In genomic region chr17:12942459-12943162, GRCm38 (mm10) we compare ENCODE assay signal across 29 mouse cellular contexts. TPM values are rescaled to one million over a fixed set of nuclear protein-coding genes. Genes with fewer than 3 reads are reported as not detected.
DNase-seq lines count a peak whose midpoint lies in the region; ATAC-seq and TF ChIP-seq lines count a peak whose summit lies in the region.
"Had no signal": no experiment of that assay in that cellular context is flagged by ENCODE, and none has a peak within 500 bp of the region (broad histone marks: within the 10 kb centered on the region; RNA-seq: fewer than 3 reads in every experiment).

No protein-coding gene starts in this region.

- no peak overlapping the region for H3K27ac ChIP-seq in heart, embryonic 12.5 days (ENCODE audit: poor library complexity, severe bottlenecking)
- H3K27ac ChIP-seq in testis, adult 2 months (ENCODE audit: control insufficient read depth, insufficient read depth, low read depth, low read length) = peak overlapping the region; percentile 80
- 0 out of 2 replicates have a peak overlapping the region, but pooled peaks have one; percentile 3 for H3K27ac ChIP-seq in small intestine, adult 2 months (ENCODE audit: insufficient read depth, low read depth, low read length)
- H3K27ac ChIP-seq: embryonic facial prominence, embryonic 10.5 days; embryonic facial prominence, embryonic 13.5 days; forebrain, embryonic 12.5 days; forebrain, embryonic 15.5 days; heart, adult 2 months; heart, embryonic 15.5 days; hindbrain, embryonic 14.5 days had no signal

- no peak overlapping the region for H3K9ac ChIP-seq in heart, embryonic 12.5 days
- H3K9ac ChIP-seq: embryonic facial prominence, embryonic 13.5 days; forebrain, embryonic 12.5 days; forebrain, embryonic 15.5 days; heart, embryonic 15.5 days; hindbrain, embryonic 14.5 days had no signal

- no peaks in the 10 kb centered on the region for H3K9me3 ChIP-seq in heart, embryonic 12.5 days (replicated peaks)
- H3K9me3 ChIP-seq: embryonic facial prominence, embryonic 10.5 days; embryonic facial prominence, embryonic 13.5 days; forebrain, embryonic 12.5 days; forebrain, embryonic 15.5 days; heart, embryonic 15.5 days had no signal

- no peak overlapping the region for H3K4me2 ChIP-seq in heart, embryonic 12.5 days
- H3K4me2 ChIP-seq: embryonic facial prominence, embryonic 13.5 days; forebrain, embryonic 12.5 days; forebrain, embryonic 15.5 days; heart, embryonic 11.5 days; heart, embryonic 15.5 days; hindbrain, embryonic 14.5 days had no signal

- peaks cover 11% of the 10 kb centered on the region for H3K4me1 ChIP-seq in heart, embryonic 12.5 days (replicated peaks)
- H3K4me1 ChIP-seq in testis, adult 2 months (ENCODE audit: control insufficient read depth, insufficient read depth, low read length) = peaks cover 14% of the 10 kb centered on the region
- H3K4me1 ChIP-seq in small intestine, adult 2 months (ENCODE audit: control insufficient read depth, insufficient read depth, insufficient read length, low read length) = peaks cover 4% of the 10 kb centered on the region; the same call in 1 of the 2 replicates

- H3K27me3 ChIP-seq in heart, embryonic 12.5 days (replicated peaks) = no peaks in the 10 kb centered on the region; the same call in 1 of the 2 replicates
- no peaks in the 10 kb centered on the region; the same call in 1 of the 2 replicates for H3K27me3 ChIP-seq in testis, adult 2 months (ENCODE audit: control insufficient read depth, insufficient read depth, low read length)
- H3K27me3 ChIP-seq in small intestine, adult 2 months (ENCODE audit: control insufficient read depth, insufficient read depth, low read length) = no peaks in the 10 kb centered on the region
- H3K27me3 ChIP-seq: embryonic facial prominence, embryonic 13.5 days; forebrain, embryonic 15.5 days; heart, embryonic 15.5 days; Patski had no signal

- TF ChIP-seq CTCF in testis, adult 2 months (IDR thresholded peaks at IDR 0.05; ENCODE audit: control insufficient read depth, insufficient read depth, insufficient replicate concordance, low read depth, low read length) = no peak
- TF ChIP-seq CTCF in small intestine, adult 2 months (IDR thresholded peaks at IDR 0.05; ENCODE audit: extremely low read depth, insufficient read length, insufficient replicate concordance, low read depth, low read length) = no peak

- peaks cover 38% of the 10 kb centered on the region for H3K36me3 ChIP-seq in heart, embryonic 12.5 days
- no peaks in the 10 kb centered on the region for H3K36me3 ChIP-seq in testis, adult 2 months (ENCODE audit: control insufficient read depth, insufficient read depth, low read length)
- peaks cover 19% of the 10 kb centered on the region for H3K36me3 ChIP-seq in small intestine, adult 2 months (ENCODE audit: control insufficient read depth, insufficient read depth, low read length)

- no peak for ATAC-seq in heart, embryonic 12.5 days (ENCODE audit: insufficient number of reproducible peaks, low FRiP score)
- ATAC-seq: forebrain, embryonic 15.5 days; intestine, embryonic 16.5 days; Patski had no signal

- no peak for TF ChIP-seq POLR2A in testis, adult 2 months (IDR thresholded peaks at IDR 0.05; ENCODE audit: control insufficient read depth, low read depth, low read length)
- no peak for TF ChIP-seq POLR2A in small intestine, adult 2 months (IDR thresholded peaks at IDR 0.05; ENCODE audit: low read depth, low read length)

- no peak overlapping the region for H3K4me3 ChIP-seq in heart, embryonic 12.5 days
- no peak overlapping the region for H3K4me3 ChIP-seq in testis, adult 2 months (ENCODE audit: control insufficient read depth, low read depth, low read length)
- no peak overlapping the region for H3K4me3 ChIP-seq in small intestine, adult 2 months (ENCODE audit: low read depth, low read length)
- H3K4me3 ChIP-seq: embryonic facial prominence, embryonic 10.5 days; embryonic facial prominence, embryonic 13.5 days; erythroblast, embryonic 14.5 days; forebrain, embryonic 12.5 days; forebrain, embryonic 15.5 days; heart, adult 2 months; heart, embryonic 15.5 days had no signal

- WGBS in heart, embryonic 12.5 days = 89% methylated on average over 6 of the region's 6 CpGs
- WGBS in small intestine, adult 2 months = 89% methylated on average over 6 of the region's 6 CpGs

- peak; percentile 68 for DNase-seq in heart, adult 11 months
- DNase-seq in testis, postnatal 10 days (ENCODE audit: low spot score) = no peak
- DNase-seq in induced T-regulatory cell, adult 2 months (ENCODE audit: low read depth) = peak; percentile 26
- DNase-seq in Muller cell, postnatal 12 days (ENCODE audit: inconsistent ontology term) = no peak
- DNase-seq in kidney, adult 9 months = no peak
- DNase-seq: adrenal gland, adult 2 months; adrenal gland, postnatal 14 days; cerebellum, adult 11 months; cerebellum, adult 2 months; cerebellum, adult 9-11 months; cerebellum, postnatal 25 days; embryo, embryonic 11 days; gastrocnemius, postnatal 25 days; heart, adult 2 months; heart, postnatal 10 days; heart, postnatal 4 days had no signal

RNA-seq across cellular contexts. Expression of gene Acat3, which starts 2.2 kb away (rescaled TPM):
- 0.57 and 0.61 TPM in 2 replicates for polyA plus RNA-seq in heart, embryonic 12.5 days (2016; fragmentation: Nextera tagmentation; extraction: Ambion mirVana)
- polyA plus RNA-seq in testis, adult 2 months (2012; rRNA removed) = 1.9 and 2.9 TPM in 2 replicates
- polyA plus RNA-seq in small intestine, adult 2 months (2012; rRNA removed) = 0.38 TPM in 1 of 2 replicates, not detected in the other

RNA-seq across cellular contexts. Expression of gene Acat2, which starts 17.9 kb away (rescaled TPM):
- polyA plus RNA-seq in heart, embryonic 12.5 days (2016; fragmentation: Nextera tagmentation; extraction: Ambion mirVana) = 53.6 and 57.2 TPM in 2 replicates
- 8.0 and 10.3 TPM in 2 replicates for polyA plus RNA-seq in testis, adult 2 months (2012; rRNA removed)
- polyA plus RNA-seq in small intestine, adult 2 months (2012; rRNA removed) = 5.3 and 7.9 TPM in 2 replicates

RNA-seq across cellular contexts. Expression of gene Mrpl18, which starts 26.5 kb away (rescaled TPM):
- polyA plus RNA-seq in heart, embryonic 12.5 days (2016; fragmentation: Nextera tagmentation; extraction: Ambion mirVana) = 181 and 187 TPM in 2 replicates
- polyA plus RNA-seq in testis, adult 2 months (2012; rRNA removed) = 26.3 and 32.3 TPM in 2 replicates
- 16.7 and 19.4 TPM in 2 replicates for polyA plus RNA-seq in small intestine, adult 2 months (2012; rRNA removed)

RNA-seq across cellular contexts. Expression of gene Tcp1, which starts 27.1 kb away (rescaled TPM):
- polyA plus RNA-seq in heart, embryonic 12.5 days (2016; fragmentation: Nextera tagmentation; extraction: Ambion mirVana) = 410 and 430 TPM in 2 replicates
- polyA plus RNA-seq in testis, adult 2 months (2012; rRNA removed) = 676 and 702 TPM in 2 replicates
- polyA plus RNA-seq in small intestine, adult 2 months (2012; rRNA removed) = 9.8 and 19.5 TPM in 2 replicates

RNA-seq across cellular contexts. Expression of gene Pnldc1, which starts 32.6 kb away (rescaled TPM):
- polyA plus RNA-seq in heart, embryonic 12.5 days (2016; fragmentation: Nextera tagmentation; extraction: Ambion mirVana) = 0.51 and 1.1 TPM in 2 replicates
- 13.9 and 17.1 TPM in 2 replicates for polyA plus RNA-seq in testis, adult 2 months (2012; rRNA removed)
- 0.24 and 0.41 TPM in 2 replicates for polyA plus RNA-seq in small intestine, adult 2 months (2012; rRNA removed)

Comparison
In these comparisons a context has a peak if more than half of its experiments do, and no peak if none do; other contexts are left out.
1. DNase-seq: peak in heart, adult 11 months (single experiment) and induced T-regulatory cell, adult 2 months (single experiment); none in testis, postnatal 10 days (single experiment), Muller cell, postnatal 12 days (single experiment) and kidney, adult 9 months (single experiment).